Mouse (Mus musculus) MEL (cell line): ENCODE data around the gene Cdk15. TPM values are rescaled to one million over a fixed set of nuclear protein-coding genes. Genes with fewer than 3 reads are reported as not detected.

ENCODE experiments used
- DNase-seq: peaks from one replicate; pipeline ENCODE4 v3.0.0; 2011; ENCODE audit warnings: low read depth, low spot score
- H3K27ac ChIP-seq: 2 replicates; pipeline ENCODE4 v1.5.1; 2012; ENCODE audit warnings: low read depth, mild to moderate bottlenecking, control low read depth, low read length, moderate library complexity; ENCODE audit not compliant: control insufficient read depth
- H3K27me3 ChIP-seq, 2 experiments: fragments of 150-350 bp in 1 of 2; sonication (generic) in 1 of 2; 2 replicates each; pipeline ENCODE4 v1.6.1; 2012; ENCODE audit warnings: low read length in 2 of 2, mild to moderate bottlenecking in 2 of 2, improper control_type of control experiment in 1 of 2, moderate library complexity in 1 of 2; ENCODE audit not compliant: insufficient read depth in 2 of 2, control insufficient read depth in 1 of 2
- H3K36me3 ChIP-seq, 2 experiments: 2 replicates each; pipeline ENCODE4 v1.6.1; 2012 to 2014; ENCODE audit warnings: low read length in 2 of 2, improper control_type of control experiment in 1 of 2, inconsistent platforms in 1 of 2, mild to moderate bottlenecking in 1 of 2; ENCODE audit not compliant: insufficient read depth in 2 of 2, control insufficient read depth in 1 of 2
- H3K4me1 ChIP-seq, 2 experiments: fragments of 150-350 bp in 1 of 2; sonication (generic) in 1 of 2; 2 replicates each; pipeline ENCODE4 v1.6.1; 2012; ENCODE audit warnings: low read length in 2 of 2, improper control_type of control experiment in 1 of 2, mild to moderate bottlenecking in 1 of 2; ENCODE audit not compliant: insufficient read depth in 2 of 2, control insufficient read depth in 1 of 2
- H3K4me3 ChIP-seq, 2 experiments: fragments of 150-350 bp in 1 of 2; sonication (generic) in 1 of 2; 2 replicates each; pipeline ENCODE4 v1.5.1; 2012; ENCODE audit warnings: low read depth in 2 of 2, low read length in 2 of 2, mild to moderate bottlenecking in 2 of 2, moderate library complexity in 2 of 2, control low read depth in 1 of 2, improper control_type of control experiment in 1 of 2; ENCODE audit not compliant: control insufficient read depth in 1 of 2, insufficient read depth in 1 of 2
- H3K79me2 ChIP-seq: 2 replicates; pipeline ENCODE4 v1.6.1; 2012; ENCODE audit warnings: mild to moderate bottlenecking, low read length, moderate library complexity; ENCODE audit not compliant: control insufficient read depth, poor library complexity, insufficient read depth
- H3K9ac ChIP-seq: 2 replicates; pipeline ENCODE4 v1.6.1; 2012; ENCODE audit warnings: low read depth, mild to moderate bottlenecking, control low read depth, low read length, moderate library complexity; ENCODE audit not compliant: control insufficient read depth, poor library complexity, severe bottlenecking
- H3K9me3 ChIP-seq: fragments of 150-350 bp; sonication (generic); replicated peaks from 2 replicates; pipeline ENCODE4 v1.6.1; 2012; ENCODE audit warnings: mild to moderate bottlenecking, low read length, improper control_type of control experiment, moderate library complexity; ENCODE audit not compliant: insufficient read depth
- BHLHE40 ChIP-seq: IDR thresholded peaks from 2 replicates; pipeline ENCODE4 v1.6.1; 2012; ENCODE audit warnings: low read depth, mild to moderate bottlenecking, inconsistent platforms, low read length, improper control_type of control experiment, borderline replicate concordance
- EP300 ChIP-seq, 2 experiments: IDR thresholded peaks; 2 replicates each; pipeline ENCODE4 v1.6.1; 2011; ENCODE audit warnings: improper control_type of control experiment in 2 of 2, low read length in 2 of 2, low read depth in 1 of 2, mild to moderate bottlenecking in 1 of 2
- GATA1 ChIP-seq: IDR thresholded peaks from 2 replicates; pipeline ENCODE4 v1.6.1; 2011; ENCODE audit warnings: low read depth, low read length, improper control_type of control experiment
- HCFC1 ChIP-seq: IDR thresholded peaks from 2 replicates; pipeline ENCODE4 v1.6.1; 2012; ENCODE audit warnings: low read depth, mild to moderate bottlenecking, inconsistent platforms, low read length, improper control_type of control experiment, moderate library complexity
- RAD21 ChIP-seq: IDR thresholded peaks from 2 replicates; pipeline ENCODE4 v1.6.1; 2011; ENCODE audit warnings: mild to moderate bottlenecking, low read depth, low read length, improper control_type of control experiment
- TBP ChIP-seq: IDR thresholded peaks from 2 replicates; pipeline ENCODE4 v1.8.0; 2011; ENCODE audit warnings: low read depth, low read length, improper control_type of control experiment
- USF1 ChIP-seq: IDR thresholded peaks from 2 replicates; pipeline ENCODE4 v1.6.1; 2014; ENCODE audit warnings: low read depth, mild to moderate bottlenecking, inconsistent platforms, low read length, improper control_type of control experiment, moderate library complexity
- ZC3H11A ChIP-seq: IDR thresholded peaks from 2 replicates; pipeline ENCODE4 v1.6.1; 2012; ENCODE audit warnings: low read depth, mild to moderate bottlenecking, inconsistent platforms, low read length, improper control_type of control experiment
- polyA plus RNA-seq, 2 experiments: library from polyadenylated mRNA; stranded (reverse) in 1 of 2; unstranded in 1 of 2; fragments of >175 nt in 1 of 2; fragments of >200 nt in 1 of 2; gene quantifications; 2 replicates each; pipeline versions ENCODE4 v1.2.1 to v1.2.4; 2012; ENCODE audit warnings: low replicate concordance in 2 of 2, low read depth in 1 of 2; ENCODE audit not compliant: insufficient read length in 2 of 2, insufficient read depth in 1 of 2, missing spikeins in 1 of 2
- total RNA-seq: library from RNA; depleted of rRNA; stranded (reverse); fragments of 300-350 nt; gene quantifications from 2 replicates; pipeline ENCODE4 v1.2.3, GENCODE M21; 2012; rRNA removed

The Cdk15 gene
- total RNA-seq (not detected in 2 replicates), polyA plus RNA-seq (not detected)

GRCm38 (mm10) chr1:59256751-59257231 lies at the start of gene Cdk15:
TSS of gene Cdk15 (plus strand) at chr1:59256906.
- H3K36me3 ChIP-seq, result no peaks in the 10 kb centered on the region
- H3K9ac ChIP-seq, result no peak within 1 kb of the TSS
- H3K27ac ChIP-seq, result no peak within 1 kb of the TSS
- no peaks in the 10 kb centered on the region for H3K9me3 ChIP-seq
- peaks cover 15 to 25% of the 10 kb centered on the region in 2 experiments for H3K27me3 ChIP-seq
- no peaks in the 10 kb centered on the region for H3K79me2 ChIP-seq
- DNase-seq, result no peak
- no peak within 1 kb of the TSS for H3K4me3 ChIP-seq
- TF ChIP-seq USF1, result no peak
- no peak for TF ChIP-seq ZC3H11A
- no peaks in the 10 kb centered on the region for H3K4me1 ChIP-seq

DNA sequence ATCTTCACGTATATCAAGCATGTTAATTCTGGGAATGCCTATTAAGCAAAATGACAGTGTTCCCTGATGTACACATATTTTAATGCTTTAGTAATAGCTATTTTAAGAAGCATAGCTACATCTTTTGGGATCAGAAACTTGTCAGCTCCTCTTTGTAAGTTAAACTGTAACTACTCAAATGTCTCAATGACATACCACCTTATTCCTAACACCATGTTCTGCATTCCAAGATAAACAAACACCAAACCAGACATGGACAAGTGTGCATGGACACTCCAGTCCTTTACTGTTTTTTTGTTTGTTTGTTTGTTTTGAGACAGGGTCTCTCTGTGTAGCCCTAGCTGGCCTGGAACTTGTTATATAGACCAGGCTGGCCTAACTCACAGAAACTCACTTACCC lies 48.4 kb upstream of the Cdk15 start:
- no peak for DNase-seq
- no peaks in the 10 kb centered on the region for H3K27me3 ChIP-seq
- H3K4me3 ChIP-seq, result no peak overlapping the region
- TF ChIP-seq GATA1 (no peak), HCFC1 (no peak)
- no peaks in the 10 kb centered on the region for H3K79me2 ChIP-seq
- no peak overlapping the region for H3K9ac ChIP-seq
- H3K36me3 ChIP-seq, result no peaks in the 10 kb centered on the region
- H3K9me3 ChIP-seq, result no peaks in the 10 kb centered on the region
- no peaks in the 10 kb centered on the region for H3K4me1 ChIP-seq
- no peak overlapping the region for H3K27ac ChIP-seq

DNA sequence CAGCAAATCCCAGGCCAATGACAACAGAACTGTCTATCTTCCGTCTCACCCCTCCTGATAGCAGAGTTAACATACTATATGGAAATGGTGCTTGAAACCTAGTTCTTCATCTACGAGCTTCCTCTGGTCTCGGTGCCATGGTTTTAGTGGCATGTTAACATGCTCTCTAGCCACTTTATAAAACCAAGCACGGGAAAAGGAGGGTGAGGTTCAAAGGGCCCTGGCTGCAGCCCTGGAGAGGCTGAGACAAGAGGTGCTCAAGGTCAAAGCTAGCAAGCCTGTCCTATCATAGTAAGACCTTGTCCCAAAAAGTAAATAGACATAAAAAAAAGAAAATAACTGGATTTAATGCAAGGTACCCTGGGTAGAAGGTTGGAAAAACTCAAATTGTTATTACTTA lies 45.1 kb upstream of the Cdk15 start:
- H3K27me3 ChIP-seq, result no peaks in the 10 kb centered on the region
- no peaks in the 10 kb centered on the region for H3K4me1 ChIP-seq
- no peaks in the 10 kb centered on the region for H3K9me3 ChIP-seq
- no peak overlapping the region for H3K9ac ChIP-seq
- DNase-seq, result no peak
- TF ChIP-seq RAD21, result no peak
- no peak for TF ChIP-seq BHLHE40
- peaks cover 0 to 2% of the 10 kb centered on the region in 2 experiments; a peak in 1 of 4 replicates for H3K36me3 ChIP-seq
- H3K27ac ChIP-seq, result no peak overlapping the region
- H3K4me3 ChIP-seq, result no peak overlapping the region
- no peaks in the 10 kb centered on the region for H3K79me2 ChIP-seq

DNA sequence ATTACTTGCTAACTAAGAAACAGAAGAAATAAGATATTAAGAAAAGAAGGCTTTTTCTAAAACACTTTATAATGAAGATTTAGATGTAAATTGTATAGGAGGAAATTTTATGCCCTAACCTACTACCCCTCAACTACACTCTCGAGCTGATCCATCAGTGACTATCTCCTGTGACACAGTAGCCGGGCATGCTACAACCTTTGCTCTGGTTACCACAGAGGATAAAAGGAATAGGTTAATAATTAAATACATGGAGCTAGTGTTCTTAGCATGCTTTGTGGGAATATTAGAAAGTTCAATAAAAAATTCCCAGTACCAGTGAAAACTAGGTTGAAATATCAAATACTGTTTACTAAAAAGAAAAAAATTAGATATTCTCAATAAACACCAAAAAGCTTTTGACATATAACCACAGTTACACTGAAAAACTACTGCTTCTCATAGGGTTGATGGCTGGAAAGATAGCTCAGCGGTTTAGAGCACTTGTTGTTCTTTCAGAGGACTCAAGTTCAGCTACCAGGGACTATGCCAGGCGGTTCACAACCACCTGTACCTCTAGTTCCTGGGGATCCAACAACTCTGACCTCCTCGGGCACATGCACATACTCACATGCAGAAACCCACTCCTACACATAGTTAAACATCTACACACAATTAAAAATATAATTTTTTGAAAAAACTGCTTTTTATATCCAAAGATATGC lies 44.5 kb upstream of the Cdk15 start:
- Histone ChIP-seq H3K79me2 (no peaks in the 10 kb centered on the region), H3K27me3 (no peaks in the 10 kb centered on the region), H3K27ac (no peak overlapping the region), H3K4me3 (no peak overlapping the region), H3K9me3 (no peaks in the 10 kb centered on the region), H3K9ac (no peak overlapping the region), H3K4me1 (no peaks in the 10 kb centered on the region), H3K36me3 (peaks cover 0 to 2% of the 10 kb centered on the region in 2 experiments; a peak in 1 of 4 replicates)
- DNase-seq, result no peak
- no peak for TF ChIP-seq TBP
- no peak for TF ChIP-seq EP300 (IDR thresholded peaks at IDR 0.05; ENCODE audit: low read depth in 1 of 2, low read length in 2 of 2)
